In genomic region chr15:103341547-103341946, GRCm38 (mm10) we compare ENCODE assay signal across 21 mouse cellular contexts. TPM values are rescaled to one million over a fixed set of nuclear protein-coding genes. Genes with fewer than 3 reads are reported as not detected.
DNase-seq lines count a peak whose midpoint lies in the region; ATAC-seq and TF ChIP-seq lines count a peak whose summit lies in the region.
"Had no signal": no experiment of that assay in that cellular context is flagged by ENCODE, and none has a peak within 500 bp of the region (broad histone marks: within the 10 kb centered on the region; RNA-seq: fewer than 3 reads in every experiment).

No protein-coding gene starts in this region.

- H3K4me2 ChIP-seq in embryonic facial prominence, embryonic 13.5 days: no peak overlapping the region
- H3K4me2 ChIP-seq: heart, embryonic 12.5 days; limb, embryonic 13.5 days had no signal

- intact Hi-C loops in heart, postnatal 10 days (cut with DNase I): no loop called here

- H3K9ac ChIP-seq in embryonic facial prominence, embryonic 13.5 days: 0 out of 2 replicates have a peak overlapping the region, but pooled peaks have one; percentile 32
- H3K9ac ChIP-seq: heart, embryonic 12.5 days; limb, embryonic 13.5 days; liver, embryonic 14.5 days; stomach, embryonic 15.5 days had no signal

- ATAC-seq in megakaryocyte, adult 5-6 weeks (ENCODE audit: poor library complexity, severe bottlenecking): no peak
- no peak for ATAC-seq in embryonic facial prominence, embryonic 13.5 days (ENCODE audit: insufficient number of reproducible peaks, insufficient read depth, low FRiP score, low TSS enrichment, low read depth)
- ATAC-seq: CD4-positive, CD25-positive, alpha-beta regulatory T cell, adult 4 months had no signal

- H3K27me3 ChIP-seq in megakaryocyte, embryonic 14.5 days (replicated peaks): no peaks in the 10 kb centered on the region
- H3K27me3 ChIP-seq in E14TG2a.4 (ENCODE audit: insufficient read depth, low read length): peaks cover 22% of the 10 kb centered on the region
- H3K27me3 ChIP-seq in embryonic facial prominence, embryonic 13.5 days: peaks cover 35% of the 10 kb centered on the region

- peaks cover 68% of the 10 kb centered on the region for H3K36me3 ChIP-seq in megakaryocyte, embryonic 14.5 days (replicated peaks; ENCODE audit: low read length)
- H3K36me3 ChIP-seq in E14TG2a.4 (ENCODE audit: insufficient read depth, low read length): peaks cover 33% of the 10 kb centered on the region
- H3K36me3 ChIP-seq in embryonic facial prominence, embryonic 13.5 days: peaks cover 30% of the 10 kb centered on the region

- H3K4me1 ChIP-seq in megakaryocyte, embryonic 14.5 days: peaks cover 92% of the 10 kb centered on the region
- H3K4me1 ChIP-seq in E14TG2a.4 (replicated peaks; ENCODE audit: low read depth, low read length): peaks cover 89% of the 10 kb centered on the region
- H3K4me1 ChIP-seq in embryonic facial prominence, embryonic 13.5 days: peaks cover 45% of the 10 kb centered on the region

- no peak overlapping the region for H3K27ac ChIP-seq in embryonic facial prominence, embryonic 13.5 days
- H3K27ac ChIP-seq: forebrain, embryonic 10.5 days; gastrocnemius, adult 2 months; limb, embryonic 13.5 days; liver, embryonic 14.5 days; macrophage; stomach, embryonic 15.5 days had no signal

- peak; percentile 91 for DNase-seq in heart, adult 11 months
- no peak for DNase-seq in heart, postnatal 10 days
- DNase-seq in urinary bladder, adult 18-20 months (ENCODE audit: low spot score in 2 of 2): no peak
- no peak for DNase-seq in spleen, adult 18-20 months
- DNase-seq: cerebellum, adult 2 months; gastrocnemius, adult 2 months; heart, postnatal 36 days; kidney, adult 8-10 months; thymus, adult 18-20 months had no signal

- H3K4me3 ChIP-seq in megakaryocyte, embryonic 14.5 days (replicated peaks): peak overlapping the region; percentile 96
- H3K4me3 ChIP-seq in E14TG2a.4 (replicated peaks; ENCODE audit: low read length): peak overlapping the region; percentile 87
- no peak overlapping the region for H3K4me3 ChIP-seq in embryonic facial prominence, embryonic 13.5 days
- H3K4me3 ChIP-seq: gastrocnemius, adult 2 months; heart, embryonic 12.5 days; limb, embryonic 13.5 days; stomach, embryonic 15.5 days had no signal

- no peaks in the 10 kb centered on the region for H3K9me3 ChIP-seq in megakaryocyte, embryonic 14.5 days
- H3K9me3 ChIP-seq in E14TG2a.4 (ENCODE audit: low read length): no peaks in the 10 kb centered on the region
- H3K9me3 ChIP-seq in embryonic facial prominence, embryonic 13.5 days: no peaks in the 10 kb centered on the region
- H3K9me3 ChIP-seq: forebrain, embryonic 10.5 days; heart, embryonic 12.5 days; limb, embryonic 13.5 days; stomach, embryonic 15.5 days had no signal

- WGBS in embryonic facial prominence, embryonic 13.5 days: 19% methylated on average over 8 of the region's 8 CpGs

- TF ChIP-seq CTCF in E14TG2a.4 (conservative IDR thresholded peaks at IDR 0.05; ENCODE audit: low read length): no peak

RNA-seq across cellular contexts. Expression of gene Zfp385a, which starts 1.7 kb away (rescaled TPM):
- total RNA-seq in heart, postnatal 10 days (2021): 10 to 100 TPM; 24.3 to 26.2 TPM
- polyA plus RNA-seq in megakaryocyte, embryonic 14.5 days (2012; ENCODE audit: insufficient read depth, low replicate concordance): 1,319 and 2,156 TPM in 2 replicates
- 35.8 and 40.1 TPM in 2 replicates for total RNA-seq in megakaryocyte, adult 5-6 weeks (2015)
- total RNA-seq in megakaryocyte, adult 5-6 weeks (2017): 6.8 and 9.4 TPM in 2 replicates
- polyA plus RNA-seq in embryonic facial prominence, embryonic 13.5 days (2015; fragmentation: Nextera tagmentation; extraction: Ambion mirVana): 10.9 and 12.2 TPM in 2 replicates
- polyA plus RNA-seq: CD4-positive, CD25-positive, alpha-beta regulatory T cell, adult 4 months had no signal

RNA-seq across cellular contexts. Expression of gene Itga5, which starts 25.0 kb away (rescaled TPM):
- total RNA-seq in heart, postnatal 10 days (2021): 100 to 1,000 TPM in 1 of 2 experiments, 10 to 100 TPM in 1; 89.4 to 101 TPM
- 20.5 and 26.4 TPM in 2 replicates for polyA plus RNA-seq in megakaryocyte, embryonic 14.5 days (2012; ENCODE audit: insufficient read depth, low replicate concordance)
- 18.4 and 21.4 TPM in 2 replicates for total RNA-seq in megakaryocyte, adult 5-6 weeks (2015)
- total RNA-seq in megakaryocyte, adult 5-6 weeks (2017): 8.3 and 9.5 TPM in 2 replicates
- 41.2 and 41.5 TPM in 2 replicates for polyA plus RNA-seq in embryonic facial prominence, embryonic 13.5 days (2015; fragmentation: Nextera tagmentation; extraction: Ambion mirVana)

RNA-seq across cellular contexts. Expression of gene Gpr84, which starts 31.1 kb away (rescaled TPM):
- total RNA-seq in heart, postnatal 10 days (2021): not detected
- polyA plus RNA-seq in megakaryocyte, embryonic 14.5 days (2012; ENCODE audit: insufficient read depth, low replicate concordance): 1.00 and 1.6 TPM in 2 replicates
- total RNA-seq in megakaryocyte, adult 5-6 weeks (2015): 2.9 and 3.8 TPM in 2 replicates
- 1.7 and 3.3 TPM in 2 replicates for total RNA-seq in megakaryocyte, adult 5-6 weeks (2017)
- polyA plus RNA-seq in embryonic facial prominence, embryonic 13.5 days (2015; fragmentation: Nextera tagmentation; extraction: Ambion mirVana): 0.54 and 0.62 TPM in 2 replicates
- total RNA-seq: common myeloid progenitor, adult 5-6 weeks; gastrocnemius, adult 2 months; heart, postnatal 36 days had no signal
- polyA plus RNA-seq: CD4-positive, CD25-positive, alpha-beta regulatory T cell, adult 4 months had no signal

Comparison
In these comparisons a context has a peak if more than half of its experiments do, and no peak if none do; other contexts are left out.
1. RNA of gene Itga5, which starts 25.0 kb away (total RNA-seq): 89.4 to 101 TPM in heart, postnatal 10 days; 8.3 to 21.4 TPM in megakaryocyte, adult 5-6 weeks; every median in the first group is over 4 times any median in the second.